Mouse (Mus musculus) C2C12 (cell line): Measurements from ENCODE around the gene Hoxd8.

Experiments
- CEBPB ChIP-seq: IDR thresholded peaks from one replicate; pipeline ENCODE4 v1.6.1; 2011; ENCODE audit warnings: low read depth, mild to moderate bottlenecking, control low read depth, moderate library complexity
- CTCF ChIP-seq: IDR thresholded peaks from one replicate; pipeline ENCODE4 v1.5.1; 2011; ENCODE audit not compliant: control insufficient read depth, insufficient read depth, insufficient read length
- MAX ChIP-seq: IDR thresholded peaks from one replicate; pipeline ENCODE4 v1.6.1; 2011; ENCODE audit warnings: mild to moderate bottlenecking, control low read depth
- MYOD1 ChIP-seq: IDR thresholded peaks from one replicate; pipeline ENCODE4 v1.6.1; 2011; ENCODE audit warnings: low read depth; ENCODE audit not compliant: control insufficient read depth, insufficient read length
- MYOG ChIP-seq: IDR thresholded peaks from one replicate; pipeline ENCODE4 v1.6.1; 2011; ENCODE audit not compliant: control insufficient read depth, insufficient read length; ENCODE audit errors: extremely low read depth
- USF1 ChIP-seq: IDR thresholded peaks from one replicate; pipeline ENCODE4 v1.6.1; 2011; ENCODE audit warnings: low read depth, mild to moderate bottlenecking, control low read depth, moderate library complexity

- TF ChIP-seq CTCF (no peak), MAX (no peak), CEBPB (no peak), MYOG (no peak), USF1 (no peak), MYOD1 (no peak)
Measured at GRCm38 (mm10) chr2:74737578-74738070, 33.2 kb downstream of the Hoxd8 start.
